Mouse (Mus musculus): ENCODE measurements around the gene 2610021A01Rik. TPM values are rescaled to one million over a fixed set of nuclear protein-coding genes. Genes with fewer than 3 reads are reported as not detected.
"Not testable (repeated sequence)": the region's sequence is repeated elsewhere in the genome, so short reads cannot be mapped to it uniquely, and the experiment has no call there.

The 2610021A01Rik gene
- polyA plus RNA-seq, 1 experiment: not detected

GRCm38 (mm10) chr7:41632409-41633220 lies 33.6 kb downstream of the 2610021A01Rik start, which contains the start of gene Zfp788:
Gene Zfp788, plus strand, starts transcription at chr7:41633203.
- Histone ChIP-seq H3K36me3 (ENCODE audit: control insufficient read depth) (peaks cover 18% of the 10 kb centered on the region), H3K9me3 (ENCODE audit: control insufficient read depth, low read length) (no peaks in the 10 kb centered on the region), H3K27me3 (ENCODE audit: control insufficient read depth) (no peaks in the 10 kb centered on the region), H3K4me3 (replicated peaks) (peak within 1 kb of the TSS; percentile 67), H3K4me1 (ENCODE audit: control insufficient read depth) (peaks cover 25% of the 10 kb centered on the region)
- TF ChIP-seq GATA1 (IDR thresholded peaks at IDR 0.05; ENCODE audit: low read length) (no peak), TAL1 (IDR thresholded peaks at IDR 0.05; ENCODE audit: low read length) (no peak)

GRCm38 (mm10) chr7:41633221-41633984 lies 34.4 kb downstream of the 2610021A01Rik start:
- H3K36me3 ChIP-seq (ENCODE audit: control insufficient read depth): peaks cover 15% of the 10 kb centered on the region
- TF ChIP-seq GATA1 (IDR thresholded peaks at IDR 0.05; ENCODE audit: low read length) (no peak), TAL1 (IDR thresholded peaks at IDR 0.05; ENCODE audit: low read length) (no peak)
- peaks cover 25% of the 10 kb centered on the region for H3K4me1 ChIP-seq (ENCODE audit: control insufficient read depth)
- H3K9me3 ChIP-seq (ENCODE audit: control insufficient read depth, low read length): no peaks in the 10 kb centered on the region
- peak overlapping the region; percentile 67 for H3K4me3 ChIP-seq (replicated peaks)
- no peaks in the 10 kb centered on the region for H3K27me3 ChIP-seq (ENCODE audit: control insufficient read depth)

DNA sequence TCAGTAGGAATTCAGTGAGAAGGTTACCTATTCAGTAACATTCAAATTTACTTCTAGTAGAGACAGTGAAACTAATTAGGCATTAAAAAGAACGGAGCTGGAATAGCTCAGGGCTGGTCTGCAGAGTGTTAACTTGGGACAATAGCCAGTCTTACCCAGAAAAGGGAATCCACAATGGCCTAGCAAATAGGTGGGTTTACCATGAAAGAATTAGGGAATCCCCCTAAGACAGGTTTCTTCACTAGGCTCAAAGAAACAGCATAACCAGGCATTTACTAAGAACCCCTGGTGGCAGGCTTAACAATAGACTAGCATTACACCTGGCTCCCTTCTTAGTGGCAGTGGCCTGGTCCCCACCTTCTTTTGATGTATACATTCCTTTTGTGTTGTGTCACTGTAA lies 75.3 kb downstream of the 2610021A01Rik start:
- H3K4me1 ChIP-seq (ENCODE audit: control insufficient read depth): not testable (repeated sequence)

More for the DNA sequence above, 75.3 kb downstream of the 2610021A01Rik start:
- H3K4me3 ChIP-seq (replicated peaks); H3K9me3 ChIP-seq (ENCODE audit: control insufficient read depth, low read length); H3K36me3 ChIP-seq (ENCODE audit: control insufficient read depth); H3K27me3 ChIP-seq (ENCODE audit: control insufficient read depth): not testable (repeated sequence)

Other genes starting within 250 kb of the 2610021A01Rik start
- gene AI987944, start 205.9 kb upstream of the 2610021A01Rik start, polyA plus RNA-seq (2012): not detected in 2 replicates
- gene Vmn2r57, start 150.5 kb upstream of the 2610021A01Rik start, polyA plus RNA-seq (2012): not detected in 2 replicates
- gene Gm20449, start 99.8 kb upstream of the 2610021A01Rik start, polyA plus RNA-seq (2012): not detected in 2 replicates
- gene AW146154, start 99.3 kb upstream of the 2610021A01Rik start, polyA plus RNA-seq (2012): not detected in 2 replicates
- gene Gm6871, start 25.6 kb upstream of the 2610021A01Rik start, polyA plus RNA-seq (2012): not detected in 2 replicates
- not detected in 2 replicates for gene Zfp788, start 34.0 kb downstream of the 2610021A01Rik start, polyA plus RNA-seq (2012)